Mouse (Mus musculus) adrenal gland, postnatal 0 days (tissue): ENCODE measurements around the gene Tgm6. TPM values are rescaled to one million over a fixed set of nuclear protein-coding genes. Genes with fewer than 3 reads are reported as not detected.

Source experiments
- polyA plus RNA-seq: library from polyadenylated mRNA; unstranded; fragments of >200 nt; fragmentation: Nextera tagmentation; extraction: Ambion mirVana; gene quantifications from 2 replicates; pipeline ENCODE4 v1.2.1, GENCODE M21; 2015

Tgm6 gene
- polyA plus RNA-seq: 0.06 TPM in 1 of 2 replicates, not detected in the other

GRCm38 (mm10) chr2:130112116-130112515 is at the start of gene Tgm6:
Tgm6 (plus strand) TSS chr2:130112416.

GRCm38 (mm10) chr2:130178706-130179506 is 66.7 kb downstream of the Tgm6 start, which contains the start of gene Snrpb:
Snrpb (minus strand) TSS chr2:130179403.

GRCm38 (mm10) chr2:130194894-130195293 is 82.7 kb downstream of the Tgm6 start, which contains the start of gene Tmc2:
Tmc2 (plus strand) TSS chr2:130195194.

Other genes with a start within 250 kb of the Tgm6 start
- gene Tgm3, start 100.1 kb upstream of the Tgm6 start, polyA plus RNA-seq: 0.06 TPM in 1 of 2 replicates, not detected in the other
- gene Snrpb, start 67.0 kb downstream of the Tgm6 start, polyA plus RNA-seq: 329 and 360 TPM in 2 replicates
- not detected in 2 replicates for gene Tmc2, start 82.8 kb downstream of the Tgm6 start, polyA plus RNA-seq
- 83.8 and 131 TPM in 2 replicates for gene Nop56, start 162.0 kb downstream of the Tgm6 start, polyA plus RNA-seq
- gene Idh3b, start 172.1 kb downstream of the Tgm6 start, polyA plus RNA-seq: 134 and 179 TPM in 2 replicates
- gene Ebf4, start 182.8 kb downstream of the Tgm6 start, polyA plus RNA-seq: 3.4 and 4.7 TPM in 2 replicates